Mouse (Mus musculus) G1E (cell line): ENCODE data around the gene Eif2d. TPM values are rescaled to one million over a fixed set of nuclear protein-coding genes. Genes with fewer than 3 reads are reported as not detected.
"Not testable (repeated sequence)": the region's sequence is repeated elsewhere in the genome, so short reads cannot be mapped to it uniquely, and the experiment has no call there.

ENCODE experiments used
- ATAC-seq: 2 replicates; pipeline ENCODE4 v1.8.0; 2016; ENCODE audit warnings: mild to moderate bottlenecking; ENCODE audit not compliant: insufficient number of reproducible peaks, poor library complexity, low FRiP score, severe bottlenecking; ENCODE audit errors: extremely low read depth
- DNase-seq: peaks from one replicate; pipeline ENCODE4 v3.0.0; 2012; ENCODE audit warnings: low spot score
- H3K27me3 ChIP-seq: 2 replicates; pipeline ENCODE4 v1.6.1; 2012; ENCODE audit warnings: mild to moderate bottlenecking, low read length, inconsistent platforms; ENCODE audit not compliant: insufficient read depth
- H3K36me3 ChIP-seq: replicated peaks from 2 replicates; pipeline ENCODE3; 2012; ENCODE audit warnings: mild to moderate bottlenecking, inconsistent platforms
- H3K4me1 ChIP-seq: 2 replicates; pipeline ENCODE4 v1.6.1; 2012; ENCODE audit warnings: low read depth, low read length, inconsistent platforms, mixed read lengths; ENCODE audit not compliant: insufficient read depth
- H3K4me3 ChIP-seq: 2 replicates; pipeline ENCODE4 v1.5.1; 2012; ENCODE audit warnings: low read depth, mild to moderate bottlenecking, inconsistent platforms, low read length, moderate library complexity, mixed read lengths
- H3K9me3 ChIP-seq: replicated peaks from 2 replicates; pipeline ENCODE4 v1.6.1; 2012; ENCODE audit warnings: inconsistent platforms
- CTCF ChIP-seq: IDR thresholded peaks from 2 replicates; pipeline ENCODE4 v1.5.1; 2012; ENCODE audit warnings: low read depth, low read length, inconsistent platforms, mixed read lengths
- GATA1 ChIP-seq: IDR thresholded peaks from 2 replicates; pipeline ENCODE4 v1.6.1; 2012; ENCODE audit warnings: borderline replicate concordance, low read length, inconsistent platforms, mixed read lengths
- GATA2 ChIP-seq: IDR thresholded peaks from 2 replicates; pipeline ENCODE4 v1.6.1; 2012; ENCODE audit warnings: low read depth, low read length, inconsistent platforms, borderline replicate concordance
- POLR2AphosphoS5 ChIP-seq: IDR thresholded peaks from 2 replicates; pipeline ENCODE4 v1.6.1; 2012; ENCODE audit warnings: low read depth, low read length, inconsistent platforms; ENCODE audit not compliant: insufficient replicate concordance
- TAL1 ChIP-seq: conservative IDR thresholded peaks from 2 replicates; pipeline ENCODE4 v1.6.1; 2012; ENCODE audit warnings: low read depth, low read length, inconsistent platforms, mixed read lengths
- polyA plus RNA-seq: library from polyadenylated mRNA; stranded (reverse); fragments of >175 nt; gene quantifications from 2 replicates; pipeline ENCODE4 v1.2.3, GENCODE M21; 2012
- total RNA-seq, 2 experiments: library from RNA; stranded (forward) in 1 of 2; stranded (reverse) in 1 of 2; fragments of 200-1000 nt in 1 of 2; fragments of >200 nt in 1 of 2; fragmentation: Nextera tagmentation in 1 of 2; gene quantifications; 2 replicates each; pipeline ENCODE4 v1.2.3; 2014 to 2017

Eif2d gene
- total and polyA plus RNA-seq, 3 experiments: 70.5 to 347 (median 79.5) TPM

DNA sequence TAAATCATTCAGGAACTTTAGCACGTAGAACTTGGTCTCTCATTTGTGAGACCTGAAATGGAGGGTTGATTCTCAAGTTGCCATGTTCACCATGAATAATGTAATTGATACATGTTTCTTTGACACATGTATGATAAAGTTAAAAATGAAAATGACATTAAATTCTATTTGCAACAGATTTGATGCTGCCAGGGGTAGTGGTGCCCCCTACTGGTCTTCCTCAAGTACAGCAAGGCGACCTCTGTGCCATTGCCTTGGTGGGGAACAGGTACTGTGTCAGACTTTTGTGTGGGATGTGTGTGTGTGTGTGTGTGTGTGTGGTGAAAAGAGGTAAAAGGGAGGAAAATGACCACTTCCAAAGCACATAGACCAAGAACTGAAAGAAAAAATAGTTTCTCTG lies 2.5 kb downstream of the Eif2d start:
- H3K4me3 ChIP-seq: no peak overlapping the region
- H3K36me3 ChIP-seq: peaks cover 44% of the 10 kb centered on the region
- ATAC-seq: no peak
- H3K27me3 ChIP-seq: no peaks in the 10 kb centered on the region
- peaks cover 55% of the 10 kb centered on the region for H3K4me1 ChIP-seq
- TF ChIP-seq GATA2 (no peak), CTCF (peak; percentile 98), GATA1 (no peak), POLR2AphosphoS5 (no peak)
- peak; percentile 60 for DNase-seq
- no peaks in the 10 kb centered on the region for H3K9me3 ChIP-seq

DNA sequence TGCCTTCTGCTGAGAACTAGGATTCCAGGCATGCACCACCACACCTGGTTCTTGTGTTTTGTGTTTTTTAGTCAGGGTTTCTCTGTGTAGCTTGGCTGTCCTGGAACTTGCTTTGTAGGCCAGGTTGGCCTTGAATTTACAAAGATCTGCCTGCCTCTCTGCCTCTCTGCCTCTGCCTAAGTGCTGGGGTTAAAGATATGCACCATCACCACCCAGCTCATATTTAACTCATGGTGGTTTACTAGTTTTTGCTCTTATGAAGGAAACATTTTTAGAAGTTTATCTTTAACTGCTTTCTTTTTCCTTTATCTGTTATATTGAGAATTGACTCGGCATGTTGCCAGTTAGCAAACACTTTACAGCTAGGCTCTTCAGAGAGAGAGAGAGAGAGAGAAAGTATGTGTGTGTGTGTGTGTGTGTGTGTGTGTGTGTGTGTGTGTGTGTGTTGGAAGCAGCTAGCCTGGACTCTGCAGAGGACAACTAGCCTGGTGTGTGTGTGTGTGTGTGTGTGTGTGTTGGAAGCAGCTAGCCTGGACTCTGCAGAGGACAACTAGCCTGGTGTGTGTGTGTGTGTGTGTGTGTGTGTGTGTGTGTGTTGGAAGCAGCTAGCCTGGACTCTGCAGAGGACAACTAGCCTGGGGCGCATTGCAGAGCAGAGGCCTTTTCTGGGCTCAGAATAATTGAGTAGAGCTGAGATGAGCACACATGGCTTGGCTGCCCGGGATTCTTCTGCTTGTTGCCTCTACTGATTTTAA lies 6.8 kb downstream of the Eif2d start:
- not testable (repeated sequence) for H3K27me3 ChIP-seq, ATAC-seq, DNase-seq, H3K4me3 ChIP-seq, H3K9me3 ChIP-seq
- H3K4me1 ChIP-seq: peaks cover 41% of the 10 kb centered on the region
- peaks cover 83% of the 10 kb centered on the region for H3K36me3 ChIP-seq

DNA sequence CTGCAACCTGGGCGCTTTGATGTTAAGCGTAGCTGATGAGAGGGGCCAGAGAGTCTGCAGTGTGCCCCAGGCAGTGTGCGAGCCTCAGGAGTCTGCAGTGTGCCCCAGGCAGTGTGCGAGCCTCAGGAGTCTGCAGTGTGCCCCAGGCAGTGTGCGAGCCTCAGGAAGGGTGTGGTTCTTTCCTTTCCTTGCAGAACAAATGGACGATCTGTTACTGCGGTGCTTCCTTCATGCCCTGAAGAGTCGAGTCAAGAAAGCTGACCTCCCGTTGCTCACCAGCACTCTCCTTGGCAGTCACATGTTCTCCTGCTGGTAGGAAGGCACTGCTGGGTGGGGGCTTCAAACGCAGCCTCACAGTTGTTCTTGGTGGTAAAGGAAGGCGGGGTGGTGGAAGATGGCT lies 8.1 kb downstream of the Eif2d start:
- TF ChIP-seq CTCF (no peak), TAL1 (no peak), GATA1 (no peak), POLR2AphosphoS5 (no peak), GATA2 (no peak)
- DNase-seq (no peak), ATAC-seq (peak; percentile 47; the same call in 1 of the 2 replicates)
- Histone ChIP-seq H3K9me3 (no peaks in the 10 kb centered on the region), H3K4me1 (peaks cover 29% of the 10 kb centered on the region), H3K27me3 (no peaks in the 10 kb centered on the region), H3K4me3 (no peak overlapping the region), H3K36me3 (peaks cover 84% of the 10 kb centered on the region)

DNA sequence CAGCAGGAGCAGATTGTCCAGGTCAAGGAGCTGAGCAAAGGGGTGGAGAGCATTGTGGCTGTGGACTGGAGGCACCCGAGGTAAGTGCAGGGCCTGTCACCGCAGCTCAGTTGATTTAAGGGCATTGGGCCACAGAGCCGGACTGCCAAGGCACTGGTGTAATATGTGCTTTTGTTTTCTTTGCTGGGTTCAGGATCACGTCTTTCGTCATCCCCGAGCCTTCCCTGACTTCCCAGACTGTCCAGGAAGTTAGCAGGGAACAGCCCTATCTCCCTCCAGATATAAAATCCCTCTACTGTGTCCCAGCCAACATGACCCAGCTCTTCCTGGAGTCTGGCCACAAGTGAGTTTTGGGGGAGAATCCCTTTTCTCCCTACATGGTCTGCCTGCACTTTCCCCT lies 11.4 kb downstream of the Eif2d start:
- DNase-seq (no peak), ATAC-seq (no peak)
- H3K4me1 ChIP-seq: peaks cover 21% of the 10 kb centered on the region
- H3K4me3 ChIP-seq: no peak overlapping the region
- H3K36me3 ChIP-seq: peaks cover 98% of the 10 kb centered on the region
- TF ChIP-seq GATA2 (no peak), CTCF (no peak), POLR2AphosphoS5 (no peak), TAL1 (no peak), GATA1 (no peak)
- H3K9me3 ChIP-seq: no peaks in the 10 kb centered on the region
- no peaks in the 10 kb centered on the region for H3K27me3 ChIP-seq

DNA sequence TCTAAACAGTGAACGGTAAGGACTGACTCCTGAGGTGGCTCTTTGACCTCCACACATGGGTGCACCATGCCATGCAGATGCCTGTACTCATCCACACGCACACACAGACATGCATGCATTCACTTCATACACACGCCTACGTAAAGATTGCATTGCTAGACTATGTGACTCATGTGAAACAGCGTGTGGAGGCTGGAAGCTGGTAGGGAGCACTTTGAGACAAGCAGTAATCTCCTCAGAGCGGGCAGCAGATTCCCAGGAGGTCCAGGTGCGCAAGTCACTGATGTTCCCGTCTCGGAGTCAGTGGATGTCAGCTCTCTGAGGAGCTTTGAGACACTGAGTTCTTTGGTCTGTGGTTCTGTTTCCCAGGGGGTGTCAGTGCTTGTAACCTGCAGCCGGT lies 14.6 kb downstream of the Eif2d start:
- TF ChIP-seq GATA2: no peak
- no peak for TF ChIP-seq POLR2AphosphoS5
- TF ChIP-seq CTCF: no peak
- no peak for TF ChIP-seq TAL1
- no peak for TF ChIP-seq GATA1
- Histone ChIP-seq H3K36me3 (peaks cover 100% of the 10 kb centered on the region), H3K27me3 (no peaks in the 10 kb centered on the region), H3K9me3 (no peaks in the 10 kb centered on the region), H3K4me1 (peaks cover 17% of the 10 kb centered on the region), H3K4me3 (no peak overlapping the region)
- ATAC-seq (no peak), DNase-seq (no peak)

DNA sequence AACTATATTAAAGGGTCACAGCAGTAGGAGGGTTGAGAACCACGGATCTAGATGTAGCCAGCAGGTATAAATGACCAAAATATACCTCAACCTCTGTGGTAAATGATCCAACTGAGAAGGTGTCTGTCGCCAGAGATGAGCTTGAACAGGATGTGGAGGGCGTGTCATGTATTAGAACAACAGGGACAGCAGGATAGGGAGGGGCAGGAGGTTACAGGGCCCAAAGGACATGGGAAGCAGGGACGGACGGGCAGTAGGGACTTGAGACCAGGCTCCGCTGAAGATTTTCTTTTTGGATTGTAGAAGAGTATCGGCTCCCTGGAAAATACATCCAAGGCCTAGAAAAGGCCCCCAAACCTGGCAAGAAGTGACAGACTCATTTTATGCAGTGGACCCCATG lies 20.0 kb downstream of the Eif2d start:
- no peaks in the 10 kb centered on the region for H3K9me3 ChIP-seq
- TF ChIP-seq POLR2AphosphoS5 (no peak), GATA2 (no peak), GATA1 (no peak), TAL1 (no peak), CTCF (no peak)
- H3K27me3 ChIP-seq: no peaks in the 10 kb centered on the region
- H3K36me3 ChIP-seq: peaks cover 99% of the 10 kb centered on the region
- no peak overlapping the region for H3K4me3 ChIP-seq
- DNase-seq: no peak
- ATAC-seq: no peak
- peaks cover 15% of the 10 kb centered on the region for H3K4me1 ChIP-seq

DNA sequence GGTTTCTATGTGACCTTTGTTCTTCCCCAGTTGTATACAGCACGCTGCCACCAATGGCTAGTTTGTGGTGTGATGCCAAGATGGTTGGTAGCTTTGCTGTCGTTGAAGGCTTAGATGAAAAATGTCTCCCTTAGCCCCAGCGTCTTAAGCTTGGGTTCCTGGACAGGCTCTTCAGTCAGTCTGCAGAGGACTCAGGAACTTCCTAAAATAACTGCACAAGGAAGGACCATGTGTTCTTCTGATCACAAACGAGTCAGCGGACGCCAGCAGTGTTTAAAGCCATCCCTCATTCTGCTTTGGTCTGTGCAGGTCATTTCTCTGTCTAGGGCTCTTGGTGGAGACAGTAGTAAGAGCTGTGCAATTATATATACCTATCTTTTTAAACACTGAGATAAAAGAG lies 20.8 kb downstream of the Eif2d start:
- no peak for DNase-seq
- no peak for ATAC-seq
- Histone ChIP-seq H3K9me3 (no peaks in the 10 kb centered on the region), H3K36me3 (peaks cover 99% of the 10 kb centered on the region), H3K4me3 (no peak overlapping the region), H3K27me3 (no peaks in the 10 kb centered on the region), H3K4me1 (peaks cover 11% of the 10 kb centered on the region)
- TF ChIP-seq POLR2AphosphoS5 (no peak), GATA1 (no peak), CTCF (no peak)
